Mouse (Mus musculus): ENCODE results near the gene Stt3b.

Gene Stt3b

DNA sequence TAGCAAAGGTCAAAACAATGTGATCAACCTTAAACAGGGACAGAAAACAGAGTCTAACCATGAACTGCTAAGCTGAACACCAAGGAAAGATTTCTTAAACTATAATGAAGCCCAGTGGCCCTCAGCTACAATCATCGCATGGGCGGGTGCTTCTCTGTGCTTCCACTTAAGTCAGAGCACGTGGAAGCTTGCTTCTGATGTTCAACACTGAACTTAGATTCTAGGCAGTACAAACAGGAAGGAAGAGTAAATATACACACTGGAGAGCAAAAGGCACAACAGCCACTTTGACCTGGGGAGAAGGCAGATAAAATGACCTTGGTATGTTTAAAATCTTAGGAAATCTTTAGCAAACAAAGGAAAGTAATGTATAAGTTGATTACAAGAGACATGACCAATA is 38.7 kb downstream of the Stt3b start:
- DNase-seq (ENCODE audit: low read depth, low spot score) = no peak

DNA sequence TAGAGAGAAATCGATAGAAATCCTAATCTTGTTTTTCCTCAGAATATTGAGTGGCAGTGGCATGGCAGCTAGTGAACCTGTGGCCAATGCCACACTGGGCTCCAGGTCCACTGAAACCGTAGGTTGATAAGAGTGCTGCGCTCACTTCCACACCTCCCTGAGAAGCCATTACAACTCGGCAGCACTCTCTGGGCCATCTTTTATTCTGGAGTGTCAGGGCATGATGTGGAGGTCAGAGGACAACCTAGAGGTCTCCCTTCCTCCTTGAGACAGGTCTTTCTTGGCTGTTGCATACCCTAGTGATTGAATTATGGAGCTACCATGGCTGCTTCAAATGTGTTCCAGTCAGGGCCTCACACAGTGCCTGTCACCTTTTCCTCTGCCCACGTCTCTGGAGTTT is 48.3 kb downstream of the Stt3b start:
- no peak for DNase-seq (ENCODE audit: low read depth, low spot score)

DNA sequence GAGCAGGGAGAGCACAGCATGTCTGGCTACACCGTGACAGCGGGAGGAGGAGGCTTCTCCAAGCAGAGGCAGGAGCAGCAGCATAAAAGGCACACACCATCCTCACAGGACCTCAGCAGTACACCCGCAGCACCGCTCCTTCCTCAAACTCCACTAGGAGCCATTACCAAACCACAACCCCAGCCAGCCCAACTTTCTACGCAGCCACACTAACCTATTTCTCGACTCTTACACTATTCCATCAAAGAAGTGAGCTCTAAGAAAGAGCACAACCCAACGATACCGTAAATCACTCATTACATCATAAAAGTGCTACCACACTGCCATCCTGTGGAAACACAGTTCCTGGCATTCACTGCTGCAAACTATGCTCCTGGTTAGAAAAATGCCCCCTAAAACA is 48.8 kb downstream of the Stt3b start:
- DNase-seq (ENCODE audit: low read depth, low spot score) = peak; percentile 10

DNA sequence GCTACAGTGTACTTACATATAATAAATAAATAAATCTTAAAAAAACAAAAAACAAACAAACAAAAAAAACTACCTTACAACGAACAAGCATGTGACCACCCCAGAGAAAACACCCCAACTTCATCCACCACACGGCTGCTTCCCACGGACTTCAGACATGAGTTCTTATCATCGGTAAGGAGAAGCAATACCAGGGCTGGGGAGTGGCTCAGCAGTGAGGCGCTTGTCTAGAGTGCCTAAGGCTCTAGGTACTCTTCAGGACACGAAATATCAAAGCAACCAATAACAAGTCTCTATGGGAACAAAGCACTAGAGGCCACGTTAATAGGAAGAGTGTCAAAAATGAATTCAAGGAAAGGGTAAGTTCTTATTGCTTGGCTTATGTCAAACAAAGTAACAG is 49.8 kb downstream of the Stt3b start:
- DNase-seq (ENCODE audit: low read depth, low spot score) = no peak

DNA sequence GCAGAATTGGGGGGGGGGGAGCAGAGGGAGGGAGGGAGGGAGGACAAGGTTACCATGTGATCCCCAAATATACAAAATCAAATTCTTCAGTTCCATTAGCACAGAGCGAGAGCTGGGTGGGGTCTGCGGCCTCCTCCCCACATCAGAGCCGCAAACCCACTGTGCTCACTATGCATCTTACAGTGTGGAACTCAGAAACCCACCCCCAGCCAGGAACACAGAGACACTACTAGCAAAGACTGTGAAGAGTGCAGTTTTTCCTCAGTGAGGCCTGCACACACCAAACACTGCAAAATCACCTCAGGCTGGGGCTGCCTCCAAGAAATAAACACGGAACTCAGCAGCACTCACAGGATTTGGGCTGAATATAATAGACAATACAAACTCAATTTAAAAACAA is 50.4 kb downstream of the Stt3b start:
- no peak for DNase-seq (ENCODE audit: low read depth, low spot score)

DNA sequence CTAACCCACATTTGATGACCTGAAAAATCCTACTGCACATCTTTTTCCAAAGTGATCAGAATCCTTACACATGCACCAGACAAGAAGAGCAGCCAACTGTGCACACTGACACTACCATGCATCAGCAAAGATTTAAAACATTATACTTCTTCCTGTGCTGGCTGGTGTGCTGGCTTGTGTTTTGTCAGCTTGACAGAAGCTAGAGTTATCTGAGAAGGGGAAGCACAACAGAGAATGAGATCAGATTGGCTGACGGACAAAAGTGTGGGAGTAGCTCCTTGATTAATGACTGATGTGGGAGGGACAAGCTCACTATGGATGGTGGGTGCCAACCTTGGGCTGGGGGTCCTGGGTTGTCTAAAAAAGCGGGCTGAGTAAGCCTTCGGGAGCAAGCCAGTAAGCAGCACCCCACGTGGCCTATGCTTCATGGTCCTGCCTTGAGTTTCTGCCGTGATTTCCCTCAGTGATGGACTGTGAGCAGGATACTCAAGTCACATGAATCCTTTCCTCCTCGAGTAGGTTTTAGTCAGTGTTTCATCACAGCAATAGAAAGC is 52.4 kb downstream of the Stt3b start:
- DNase-seq (ENCODE audit: low read depth, low spot score) = no peak

DNA sequence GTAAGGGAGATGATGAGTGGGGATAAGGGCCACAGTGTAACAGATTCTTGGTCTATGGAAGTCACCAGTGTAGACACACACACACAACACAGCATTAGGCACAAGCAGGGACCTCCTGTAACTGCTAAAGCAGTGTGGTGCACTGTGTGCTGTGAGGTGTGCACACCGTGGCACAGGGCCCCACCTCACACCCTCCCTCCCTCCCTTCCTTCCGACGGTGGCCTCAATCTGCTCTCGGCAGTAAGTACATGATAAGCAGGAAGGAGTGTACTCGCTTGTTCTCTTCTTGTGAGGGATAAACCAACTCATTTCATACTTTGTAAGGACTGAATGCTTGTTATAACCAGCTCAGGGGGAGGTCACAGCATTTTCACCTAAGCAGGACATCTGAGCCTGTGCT is 61.1 kb downstream of the Stt3b start:
- no peak for DNase-seq (ENCODE audit: low read depth, low spot score)

DNA sequence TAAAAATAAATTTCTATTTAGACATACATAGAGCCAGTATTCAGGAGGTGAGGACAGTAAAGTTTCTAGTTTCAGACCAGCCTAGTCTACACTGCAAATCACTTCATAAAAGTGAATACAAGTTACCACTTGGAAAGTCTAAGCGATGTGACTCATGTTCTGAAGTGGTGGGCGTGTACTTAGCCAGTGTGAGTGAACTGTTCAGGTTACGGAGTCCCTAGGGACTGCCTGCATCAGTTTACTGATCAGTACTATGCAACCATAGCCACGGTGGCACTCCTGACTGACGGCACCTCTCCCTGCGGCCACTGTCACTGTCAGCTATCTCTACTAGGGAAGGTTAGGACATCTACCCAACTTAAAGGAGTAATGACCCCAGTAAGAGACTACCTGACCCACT is 65.1 kb downstream of the Stt3b start:
- no peak for DNase-seq (ENCODE audit: low read depth, low spot score)

DNA sequence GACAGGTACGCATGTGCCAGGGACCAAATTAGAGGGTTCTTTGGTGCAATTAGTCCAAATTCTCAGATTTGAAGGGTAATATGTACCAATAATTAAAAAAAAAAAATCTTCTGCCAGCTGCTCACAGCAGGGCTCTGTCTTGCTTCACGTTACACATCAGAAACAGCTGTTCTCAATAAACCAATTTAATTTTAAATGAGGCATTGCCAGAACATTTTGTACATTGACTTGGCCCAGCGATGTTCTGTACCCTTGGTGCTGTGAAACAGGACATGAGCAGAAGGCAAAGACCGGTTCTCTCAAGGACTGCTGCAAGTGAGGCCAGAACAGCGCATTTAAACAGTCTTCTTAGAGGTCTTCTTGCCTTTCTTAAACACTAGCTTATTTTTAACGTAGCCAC is 66.6 kb downstream of the Stt3b start:
- no peak for DNase-seq (ENCODE audit: low read depth, low spot score)

DNA sequence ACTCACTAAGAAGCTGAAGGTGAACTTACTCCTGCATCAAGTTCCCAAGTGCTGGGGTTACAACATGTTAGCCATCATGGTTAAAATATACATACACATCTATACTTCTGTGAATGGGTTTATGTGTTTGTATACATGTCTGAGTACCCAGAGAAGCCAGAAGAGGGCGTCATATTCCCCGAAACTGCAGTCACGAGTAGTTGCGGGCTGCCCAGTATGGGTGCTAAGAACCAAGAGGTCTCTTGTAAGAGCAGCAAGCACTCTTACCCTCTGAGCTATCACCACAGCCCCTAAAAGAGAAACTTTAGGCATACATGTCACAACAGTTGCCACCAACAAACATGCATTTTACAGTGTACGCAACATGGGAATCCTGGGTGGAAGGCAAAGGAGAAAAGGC is 70.4 kb downstream of the Stt3b start:
- DNase-seq (ENCODE audit: low read depth, low spot score) = no peak

DNA sequence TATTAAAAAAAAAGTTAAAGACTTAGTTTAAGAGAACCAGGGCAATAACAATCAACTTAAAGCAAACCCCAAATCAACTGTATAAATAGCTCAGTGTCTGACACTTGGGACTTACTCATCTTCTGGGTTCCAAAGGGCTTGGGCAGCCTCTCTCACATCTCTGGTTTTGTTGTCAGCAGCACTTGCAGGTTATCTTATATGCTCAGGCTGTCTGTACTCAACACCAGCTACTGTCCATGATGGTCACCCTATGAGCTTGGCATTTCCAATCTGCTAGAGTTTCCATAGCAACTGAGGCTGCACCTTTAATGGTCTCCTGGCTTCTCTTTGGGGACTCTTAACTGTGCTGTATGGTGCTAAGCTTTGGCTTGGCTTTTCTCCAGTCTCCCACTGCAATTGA is 72.3 kb downstream of the Stt3b start:
- no peak for DNase-seq (ENCODE audit: low read depth, low spot score)

DNA sequence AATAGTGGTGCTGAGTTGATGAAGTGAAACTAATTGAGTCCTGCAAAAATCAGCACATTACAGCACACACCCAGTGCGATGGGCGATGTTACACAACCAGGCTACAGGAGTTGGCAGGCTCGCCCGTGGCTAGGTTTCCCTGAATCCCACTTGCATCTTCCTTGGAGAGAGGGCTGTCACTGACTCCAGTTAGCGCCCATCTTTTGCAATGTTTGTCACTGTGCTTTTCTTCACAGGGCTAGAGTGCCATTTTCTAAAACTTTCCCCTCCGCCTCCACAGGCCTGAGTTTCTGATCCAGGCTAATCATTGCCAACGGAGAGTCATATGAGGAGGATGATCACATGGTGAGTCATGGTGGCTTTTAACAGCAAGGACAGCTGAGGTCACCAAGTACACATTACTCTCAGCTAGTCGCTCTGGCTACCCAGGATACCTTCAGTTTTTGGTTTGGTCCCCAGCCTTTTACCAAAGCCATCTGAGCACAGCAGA is 73.8 kb downstream of the Stt3b start:
- DNase-seq (ENCODE audit: low read depth, low spot score) = no peak

DNA sequence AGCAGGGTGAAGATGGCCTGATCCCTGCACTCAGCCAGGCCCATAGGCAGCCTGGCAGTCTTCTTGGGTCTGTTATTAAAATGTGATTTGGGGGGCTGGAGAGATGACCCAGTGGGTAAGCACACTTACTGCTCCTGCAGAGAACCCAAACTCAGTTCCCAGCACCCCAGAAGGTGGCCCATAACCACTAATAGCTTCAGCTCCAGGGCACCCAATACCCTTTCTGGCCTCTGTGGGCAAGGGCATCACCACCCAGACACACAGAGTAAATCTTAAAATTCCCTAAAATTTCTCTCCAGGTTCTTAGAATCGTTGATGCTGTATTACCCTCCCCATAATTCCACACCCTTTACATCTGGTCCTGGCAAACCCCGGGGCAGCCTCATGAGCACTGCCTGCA is 75.7 kb downstream of the Stt3b start:
- no peak for DNase-seq (ENCODE audit: low read depth, low spot score)

DNA sequence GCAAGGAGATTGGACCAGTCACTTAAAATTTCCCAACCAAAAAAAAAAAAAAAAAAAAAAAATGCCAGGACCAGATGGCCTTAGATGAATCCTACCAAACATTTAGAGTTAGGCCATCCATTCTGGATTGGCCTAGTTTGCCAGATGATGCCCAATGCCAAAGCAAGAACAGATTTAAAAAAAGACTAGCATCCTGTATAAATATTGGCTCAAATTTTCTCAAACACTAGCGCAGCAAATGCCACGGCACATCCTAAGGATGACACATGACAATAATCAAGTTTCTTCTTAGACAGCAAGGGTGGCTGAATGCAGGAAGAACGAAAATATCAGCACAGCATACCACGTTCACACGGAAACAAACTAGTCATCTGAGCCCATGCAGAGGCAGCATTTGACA is 76.5 kb downstream of the Stt3b start:
- DNase-seq (ENCODE audit: low read depth, low spot score) = no peak

DNA sequence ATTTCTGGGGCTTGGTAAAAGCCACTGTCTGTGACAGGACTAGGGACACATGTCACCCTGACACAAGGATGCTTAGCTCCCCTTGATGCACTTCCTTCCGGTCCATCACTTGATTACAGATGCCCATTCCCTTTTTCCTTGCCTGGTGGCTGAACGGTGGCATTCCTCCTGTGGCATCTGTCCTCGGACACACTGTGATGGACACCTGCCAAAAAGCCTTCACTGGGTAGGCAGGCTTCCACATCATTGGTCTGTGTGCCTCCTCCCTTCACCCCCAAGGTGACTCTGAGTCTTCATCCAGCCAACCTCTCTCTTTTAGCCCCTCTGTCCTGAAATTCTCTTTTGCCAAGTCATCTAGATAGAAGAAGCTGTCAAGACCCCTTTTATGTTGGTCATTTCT is 78.7 kb downstream of the Stt3b start:
- no peak for DNase-seq (ENCODE audit: low read depth, low spot score)

DNA sequence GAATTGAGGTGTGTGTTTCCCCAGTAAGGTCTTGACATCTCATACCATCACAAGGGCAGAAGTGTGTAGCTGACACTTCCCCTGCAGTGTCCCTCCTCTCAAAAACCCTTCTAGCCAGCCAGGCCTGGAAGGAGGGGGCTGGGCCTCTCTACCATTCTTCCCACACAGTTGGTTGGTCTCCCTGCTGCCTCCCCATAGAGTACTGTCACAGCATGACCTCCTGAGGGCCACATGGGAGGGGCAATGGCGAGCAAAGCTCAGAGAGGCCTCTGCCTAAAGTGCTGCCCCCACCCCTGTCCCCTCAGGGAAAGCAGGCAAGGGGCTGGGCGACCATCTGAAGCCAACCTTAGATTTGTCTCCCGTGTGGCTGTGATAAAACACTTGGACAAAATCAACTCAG is 80.1 kb downstream of the Stt3b start:
- DNase-seq (ENCODE audit: low read depth, low spot score) = no peak

DNA sequence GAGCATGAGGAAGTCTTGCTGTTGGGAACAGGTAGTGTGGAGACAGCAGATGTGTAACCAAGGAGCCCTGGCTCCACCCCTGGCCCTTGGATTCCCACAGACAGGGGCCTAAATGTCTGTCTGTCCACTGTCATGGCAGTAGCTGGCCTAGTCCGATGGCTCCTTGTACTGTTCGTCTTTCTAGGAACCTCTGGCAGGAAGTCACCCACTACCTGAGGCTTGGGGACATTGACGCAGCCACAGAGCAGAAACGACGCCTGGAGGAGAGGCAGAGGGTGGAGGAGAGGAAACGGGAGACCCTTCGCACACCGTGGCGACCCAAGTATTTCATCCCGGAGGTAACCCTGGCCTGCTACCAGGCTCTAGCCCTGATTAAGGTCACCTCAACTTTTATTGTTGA is 80.5 kb downstream of the Stt3b start:
- DNase-seq (ENCODE audit: low read depth, low spot score) = no peak

DNA sequence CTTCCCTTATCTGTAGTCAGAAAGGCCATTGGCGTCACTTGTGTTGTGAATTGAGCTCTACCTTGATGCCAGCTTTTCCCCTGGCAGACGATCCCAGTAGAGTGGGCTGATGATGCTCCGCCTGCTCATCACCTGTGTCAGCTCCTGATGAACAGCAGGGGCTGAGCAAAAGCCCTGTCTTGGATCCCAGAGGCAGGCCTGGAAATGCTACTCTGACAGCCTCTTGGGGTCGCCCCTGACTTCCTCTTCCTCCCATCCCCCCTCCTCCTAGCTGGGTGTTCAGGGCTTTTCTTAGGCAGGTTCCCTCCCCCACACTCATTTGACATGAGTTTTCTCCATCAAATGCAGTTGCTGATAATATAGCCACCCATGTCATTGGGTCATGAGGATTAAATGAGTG is 81.1 kb downstream of the Stt3b start:
- no peak for DNase-seq (ENCODE audit: low read depth, low spot score)

DNA sequence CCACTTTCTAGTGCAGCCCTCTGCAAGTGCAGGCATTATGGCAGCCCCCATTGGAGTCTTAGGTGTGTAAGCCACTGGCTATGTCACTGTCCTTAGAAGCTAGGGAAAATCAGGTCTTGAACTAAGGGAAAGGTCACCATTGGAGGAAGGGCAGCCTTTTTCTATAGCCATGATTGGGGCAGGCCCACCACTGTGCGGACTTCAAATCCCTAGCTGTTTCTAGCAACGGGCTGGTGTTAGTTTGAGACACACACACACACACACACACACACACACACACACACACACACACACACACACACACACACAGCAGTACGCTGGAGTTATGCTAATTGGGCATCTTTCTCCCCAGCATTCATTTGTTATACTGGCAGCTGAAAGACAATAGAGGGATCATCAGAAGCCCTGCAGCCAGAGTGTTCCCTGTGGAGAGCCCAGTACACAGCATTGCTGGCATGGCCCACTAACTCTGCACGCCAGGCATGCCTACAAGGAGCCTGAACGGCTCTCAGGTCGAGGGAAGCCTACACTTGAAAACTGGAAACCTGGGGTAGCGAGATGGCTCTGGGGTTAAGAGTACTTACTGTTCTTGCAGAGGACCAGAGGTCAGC is 85.4 kb downstream of the Stt3b start:
- no peak for DNase-seq (ENCODE audit: low read depth, low spot score)

DNA sequence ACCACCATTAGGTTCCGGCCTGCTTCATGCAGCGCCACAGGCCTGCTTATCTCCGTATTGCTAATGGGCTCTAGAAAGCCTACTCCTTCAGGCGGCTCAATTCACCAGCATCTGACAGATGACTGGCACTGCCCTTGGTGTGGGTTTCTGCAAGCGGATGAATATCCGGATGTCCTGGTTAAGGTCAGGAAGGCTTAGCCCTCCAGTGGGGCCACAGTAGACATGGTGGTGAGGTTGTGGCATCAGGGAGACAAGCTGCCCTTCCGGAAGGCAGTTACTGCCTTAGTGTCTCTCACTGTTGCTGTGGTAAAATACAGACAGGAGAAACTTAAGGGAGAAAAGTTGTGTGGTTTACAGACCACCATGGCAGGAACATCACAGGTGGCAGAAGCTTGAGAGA is 89.0 kb downstream of the Stt3b start:
- no peak for DNase-seq (ENCODE audit: low read depth, low spot score)

DNA sequence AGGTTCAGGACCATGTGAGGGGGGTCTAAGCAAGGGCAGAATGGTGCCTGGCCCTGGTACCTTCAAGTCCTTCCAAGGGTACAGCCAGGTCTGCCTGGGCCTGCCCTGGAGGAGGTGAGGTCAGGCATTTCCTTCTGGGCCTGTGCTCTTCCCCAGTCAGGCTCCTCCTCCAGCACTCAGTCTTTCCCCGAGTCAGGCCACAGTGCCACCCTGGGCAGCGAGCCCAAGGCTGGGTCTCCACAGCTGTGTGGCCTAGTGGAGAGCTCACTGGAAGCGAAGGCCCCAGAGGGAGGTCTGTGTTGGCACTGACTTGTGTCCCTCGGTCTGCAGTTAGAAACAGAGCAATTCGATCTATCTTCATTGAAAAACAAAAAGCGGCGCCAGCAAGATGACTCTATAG is 89.8 kb downstream of the Stt3b start:
- no peak for DNase-seq (ENCODE audit: low read depth, low spot score)

DNA sequence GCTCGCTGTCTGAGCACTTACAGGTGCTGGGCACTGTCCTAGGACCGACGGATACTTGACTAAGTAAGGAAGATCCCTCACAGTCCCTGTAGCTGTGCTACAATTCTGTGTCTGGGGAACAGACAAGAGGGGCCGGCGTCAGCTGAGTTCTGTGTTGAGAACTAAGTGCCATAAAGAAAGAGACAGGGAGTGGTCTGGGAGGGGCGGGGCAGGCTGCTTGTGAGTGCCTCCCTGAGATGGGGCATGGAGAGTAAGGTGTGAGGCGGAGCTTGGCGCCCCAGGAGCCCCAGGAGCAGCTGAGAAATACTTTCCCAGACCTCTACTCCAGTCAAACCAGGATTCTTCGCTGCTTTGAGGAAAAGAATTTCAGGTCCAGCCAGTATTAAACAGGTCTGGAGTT is 92.2 kb downstream of the Stt3b start:
- DNase-seq (ENCODE audit: low read depth, low spot score) = no peak

DNA sequence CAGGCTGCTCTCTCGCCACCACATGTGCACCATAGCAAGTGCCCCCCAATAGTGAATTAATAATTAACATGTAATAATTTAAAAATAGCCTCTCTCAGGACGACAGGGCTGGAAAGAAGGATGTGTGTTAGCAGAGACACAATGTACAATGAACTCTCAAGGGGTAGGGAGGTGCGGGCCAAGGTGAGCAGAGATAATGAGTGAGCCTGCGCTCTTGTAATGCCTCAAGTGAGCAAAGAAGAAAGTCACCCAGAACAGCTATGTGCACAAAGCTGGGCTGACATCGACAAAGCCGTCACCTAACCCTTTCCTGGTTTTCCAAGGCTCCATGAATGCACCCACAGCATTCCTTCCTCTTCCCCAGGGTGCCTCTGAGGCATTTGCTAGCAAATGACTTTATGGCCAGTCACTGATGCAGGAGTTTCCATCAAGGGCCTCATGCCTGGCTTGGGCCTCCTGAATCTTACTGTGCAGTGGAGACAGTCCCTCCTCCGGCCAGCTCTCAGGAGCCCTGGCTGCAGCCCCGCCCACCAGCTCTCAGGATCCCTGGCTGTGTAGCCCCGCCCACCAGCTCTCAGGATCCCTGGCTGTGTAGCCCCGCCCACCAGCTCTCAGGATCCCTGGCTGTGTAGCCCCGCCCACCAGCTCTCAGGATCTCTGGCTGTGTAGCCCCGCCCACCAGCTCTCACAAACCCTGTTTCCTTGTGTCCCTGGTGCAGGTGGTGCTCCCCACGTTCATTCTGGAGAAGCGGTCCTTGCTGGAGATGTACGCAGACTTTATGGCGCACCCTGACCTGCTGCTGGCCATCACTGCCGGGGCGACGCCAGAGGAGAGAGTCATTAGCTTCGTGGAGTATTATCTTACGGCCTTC is 94.2 kb downstream of the Stt3b start:
- no peak for DNase-seq (ENCODE audit: low read depth, low spot score)
